Comparison of ENCODE assay signal across 14 mouse cellular contexts in the genomic region with DNA sequence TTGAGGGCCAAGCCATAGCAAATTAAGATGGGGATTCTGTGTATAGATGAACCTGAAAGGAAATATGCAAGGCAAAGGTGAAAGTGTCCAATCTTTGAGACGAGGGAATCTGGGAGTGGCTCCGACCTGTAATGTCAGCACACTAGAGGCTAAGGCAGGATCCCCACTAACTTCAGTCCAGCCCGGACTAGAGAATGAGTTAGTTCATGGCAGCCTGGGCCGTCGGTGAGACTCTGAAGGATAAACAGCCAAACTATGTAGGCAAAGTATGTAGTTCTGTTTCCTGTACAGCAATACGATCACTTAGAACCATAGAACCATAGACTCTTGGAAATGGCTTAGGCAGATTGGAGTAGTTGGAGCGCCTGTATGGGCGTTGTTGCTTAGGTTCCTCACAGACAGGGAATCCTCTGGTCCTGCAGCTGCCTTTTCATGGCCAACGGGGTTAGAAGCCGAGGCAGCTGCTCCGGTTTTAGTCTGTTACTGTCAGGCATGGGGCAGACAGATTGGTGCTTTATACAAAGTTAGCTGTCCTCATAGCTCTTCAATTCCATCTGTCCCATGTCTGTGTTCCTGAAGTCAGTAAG. TPM values are rescaled to one million over a fixed set of nuclear protein-coding genes. Genes with fewer than 3 reads are reported as not detected.
DNase-seq lines count a peak whose midpoint lies in the region; ATAC-seq and TF ChIP-seq lines count a peak whose summit lies in the region.
"Had no signal": no experiment of that assay in that cellular context is flagged by ENCODE, and none has a peak within 500 bp of the region (broad histone marks: within the 10 kb centered on the region; RNA-seq: fewer than 3 reads in every experiment).

No protein-coding gene starts in this region.

- peaks cover 50% of the 10 kb centered on the region for H3K79me2 ChIP-seq in MEL (ENCODE audit: control insufficient read depth, insufficient read depth, low read length, poor library complexity)

- peaks cover 49% of the 10 kb centered on the region for H3K4me1 ChIP-seq in heart, embryonic 15.5 days (replicated peaks)
- H3K4me1 ChIP-seq in MEL (ENCODE audit: control insufficient read depth in 1 of 2, insufficient read depth in 2 of 2, low read length in 2 of 2) = peaks cover 36 to 45% of the 10 kb centered on the region in 2 experiments
- peaks cover 38% of the 10 kb centered on the region for H3K4me1 ChIP-seq in forebrain, embryonic 14.5 days (ENCODE audit: control insufficient read depth, insufficient read depth, low read length)
- peaks cover 29% of the 10 kb centered on the region for H3K4me1 ChIP-seq in limb, embryonic 12.5 days (replicated peaks)

- no peak overlapping the region for H3K4me2 ChIP-seq in heart, embryonic 15.5 days
- no peak overlapping the region for H3K4me2 ChIP-seq in forebrain, embryonic 14.5 days (ENCODE audit: low read length)
- no peak overlapping the region for H3K4me2 ChIP-seq in limb, embryonic 12.5 days

- no peaks in the 10 kb centered on the region for H3K36me3 ChIP-seq in heart, embryonic 15.5 days
- H3K36me3 ChIP-seq in MEL (ENCODE audit: control insufficient read depth in 1 of 2, insufficient read depth in 2 of 2, low read length in 2 of 2) = peaks cover 0 to 47% of the 10 kb centered on the region in 2 experiments; a peak in 3 of 4 replicates
- H3K36me3 ChIP-seq in forebrain, embryonic 14.5 days (ENCODE audit: control insufficient read depth, insufficient read depth, low read length) = no peaks in the 10 kb centered on the region
- 0 out of 2 replicates have a peak, but pooled peaks cover 3% of the 10 kb centered on the region for H3K36me3 ChIP-seq in limb, embryonic 12.5 days

- H3K9ac ChIP-seq in heart, embryonic 15.5 days = no peak overlapping the region
- H3K9ac ChIP-seq in MEL (ENCODE audit: control insufficient read depth, low read depth, low read length, poor library complexity, severe bottlenecking) = no peak overlapping the region
- H3K9ac ChIP-seq in forebrain, embryonic 14.5 days (ENCODE audit: low read length) = no peak overlapping the region
- no peak overlapping the region for H3K9ac ChIP-seq in limb, embryonic 12.5 days (replicated peaks)

- no peak for DNase-seq in heart, postnatal 36 days
- DNase-seq in MEL (ENCODE audit: low read depth, low spot score) = no peak
- DNase-seq in forebrain, embryonic 14.5 days (ENCODE audit: low spot score) = no peak
- no peak for DNase-seq in adrenal gland, adult 18-20 months (ENCODE audit: low spot score in 2 of 2)
- no peak for DNase-seq in gastrocnemius, postnatal 4 days (ENCODE audit: low spot score in 2 of 2)
- DNase-seq in urinary bladder, adult 18-20 months (ENCODE audit: low spot score in 2 of 2) = no peak
- DNase-seq: adrenal gland, adult 2 months; gastrocnemius, postnatal 14 days; kidney, postnatal 14 days; lung, postnatal 36 days; thymus, postnatal 25 days had no signal

- no peak for TF ChIP-seq RAD21 in MEL (IDR thresholded peaks at IDR 0.05; ENCODE audit: low read depth, low read length)

- no peaks in the 10 kb centered on the region for H3K9me3 ChIP-seq in heart, embryonic 15.5 days (replicated peaks)
- no peaks in the 10 kb centered on the region for H3K9me3 ChIP-seq in MEL (replicated peaks; ENCODE audit: insufficient read depth, low read length)
- H3K9me3 ChIP-seq in forebrain, embryonic 14.5 days (replicated peaks; ENCODE audit: control insufficient read depth, low read length) = no peaks in the 10 kb centered on the region
- no peaks in the 10 kb centered on the region for H3K9me3 ChIP-seq in limb, embryonic 12.5 days

- ATAC-seq in heart, embryonic 15.5 days (replicated peaks; ENCODE audit: insufficient number of reproducible peaks, insufficient read depth, low FRiP score, low read depth) = no peak
- ATAC-seq in forebrain, embryonic 14.5 days = no peak
- no peak for ATAC-seq in limb, embryonic 12.5 days (ENCODE audit: insufficient number of reproducible peaks, insufficient read depth, low FRiP score, low TSS enrichment, low read depth)

- no peak for TF ChIP-seq CTCF in MEL (IDR thresholded peaks at IDR 0.05 in 2 of 3, conservative IDR thresholded peaks at IDR 0.05 in 1 of 3; ENCODE audit: control insufficient read depth in 1 of 3, insufficient read depth in 1 of 3, low read depth in 2 of 3, low read length in 3 of 3, poor library complexity in 1 of 3, severe bottlenecking in 1 of 3)

- 79% methylated on average over 11 of the region's 11 CpGs for WGBS in heart, embryonic 15.5 days
- WGBS in forebrain, embryonic 14.5 days = 80% methylated on average over 11 of the region's 11 CpGs
- 84% methylated on average over 11 of the region's 11 CpGs for WGBS in limb, embryonic 12.5 days

- H3K27ac ChIP-seq in heart, embryonic 15.5 days = peak overlapping the region; percentile 26
- peak overlapping the region; percentile 34 for H3K27ac ChIP-seq in MEL (ENCODE audit: control insufficient read depth, low read depth, low read length)
- peak overlapping the region; percentile 57 for H3K27ac ChIP-seq in forebrain, embryonic 14.5 days (ENCODE audit: low read depth, low read length)
- H3K27ac ChIP-seq in limb, embryonic 12.5 days = peak overlapping the region; percentile 35; the same call in 1 of the 2 replicates

- H3K27me3 ChIP-seq in heart, embryonic 15.5 days = no peaks in the 10 kb centered on the region
- no peaks in the 10 kb centered on the region for H3K27me3 ChIP-seq in MEL (ENCODE audit: control insufficient read depth in 1 of 2, insufficient read depth in 2 of 2, low read length in 2 of 2)
- no peaks in the 10 kb centered on the region for H3K27me3 ChIP-seq in forebrain, embryonic 14.5 days (replicated peaks; ENCODE audit: control insufficient read depth, insufficient read depth, low read length)
- no peaks in the 10 kb centered on the region for H3K27me3 ChIP-seq in limb, embryonic 12.5 days
- H3K27me3 ChIP-seq: CH12.LX had no signal

- no peak overlapping the region for H3K4me3 ChIP-seq in heart, embryonic 15.5 days
- no peak overlapping the region for H3K4me3 ChIP-seq in MEL (ENCODE audit: control insufficient read depth in 1 of 2, insufficient read depth in 1 of 2, low read depth in 2 of 2, low read length in 2 of 2)
- H3K4me3 ChIP-seq in forebrain, embryonic 14.5 days (ENCODE audit: low read depth, low read length) = no peak overlapping the region
- no peak overlapping the region for H3K4me3 ChIP-seq in limb, embryonic 12.5 days (replicated peaks)

- intact Hi-C loops in heart, postnatal 36 days (cut with DNase I) = no loop called here

- TF ChIP-seq POLR2A in MEL (IDR thresholded peaks at IDR 0.05; ENCODE audit: control insufficient read depth in 1 of 2, insufficient read depth in 1 of 2, low read depth in 1 of 2, low read length in 2 of 2, poor library complexity in 1 of 2) = no peak

- TF ChIP-seq EP300 in MEL (IDR thresholded peaks at IDR 0.05; ENCODE audit: low read depth in 1 of 2, low read length in 2 of 2) = no peak

TF ChIP-seq in MEL, 35 proteins besides CTCF, POLR2A, EP300 and RAD21:
- no peak for TF ChIP-seq POLR2AphosphoS5 (IDR thresholded peaks at IDR 0.05; ENCODE audit: borderline replicate concordance, low read depth, low read length)
- no peak for TF ChIP-seq ZKSCAN1 (IDR thresholded peaks at IDR 0.05; ENCODE audit: low read depth, low read length)
- no peak for TF ChIP-seq GATA1 (IDR thresholded peaks at IDR 0.05; ENCODE audit: low read depth, low read length)
- no peak for TF ChIP-seq SIN3A (IDR thresholded peaks at IDR 0.05; ENCODE audit: low read length)
- no peak for TF ChIP-seq RCOR1 (IDR thresholded peaks at IDR 0.05; ENCODE audit: low read depth, low read length)
- no peak for TF ChIP-seq MEF2A (IDR thresholded peaks at IDR 0.05; ENCODE audit: extremely low read depth, insufficient replicate concordance, low read depth, low read length, poor library complexity, severe bottlenecking)
- no peak for TF ChIP-seq ZNF384 (IDR thresholded peaks at IDR 0.05; ENCODE audit: low read depth, low read length)

RNA-seq across cellular contexts. Expression of a gene that starts 39.4 kb away (rescaled TPM):
- 30.3 and 32.6 TPM in 2 replicates for polyA plus RNA-seq in heart, embryonic 15.5 days (2015; fragmentation: Nextera tagmentation; extraction: Ambion mirVana)
- 10 to 100 TPM; 78.1 to 88.5 TPM for total RNA-seq in heart, postnatal 36 days (2021)
- total RNA-seq in MEL (2012; rRNA removed) = 7.3 and 10.7 TPM in 2 replicates
- 10 to 100 TPM; 24.6 to 56.1 TPM for polyA plus RNA-seq in MEL (2012; ENCODE audit: insufficient read depth in 1 of 2, insufficient read length in 2 of 2, low read depth in 1 of 2, low replicate concordance in 2 of 2, missing spikeins in 1 of 2)
- 27.1 and 42.0 TPM in 2 replicates for polyA plus RNA-seq in forebrain, embryonic 14.5 days (2014; fragmentation: Nextera tagmentation; extraction: Ambion mirVana)
- polyA plus RNA-seq in limb, embryonic 12.5 days (2016; fragmentation: Nextera tagmentation; extraction: Ambion mirVana) = 43.5 and 51.0 TPM in 2 replicates
- 10 to 100 TPM; 34.9 to 50.4 TPM for total RNA-seq in adrenal gland, adult 18-20 months (2021)
- total RNA-seq in gastrocnemius, postnatal 4 days (2021) = 100 to 1,000 TPM in 1 of 2 experiments, 10 to 100 TPM in 1; 85.1 to 102 TPM
